21 mouse cellular contexts compared by ENCODE assay signal in genomic region chr17:72909061-72909852, GRCm38 (mm10). TPM values are rescaled to one million over a fixed set of nuclear protein-coding genes. Genes with fewer than 3 reads are reported as not detected.
DNase-seq lines count a peak whose midpoint lies in the region; ATAC-seq lines count a peak whose summit lies in the region.
"Had no signal": no experiment of that assay in that cellular context is flagged by ENCODE, and none has a peak within 500 bp of the region (broad histone marks: within the 10 kb centered on the region; RNA-seq: fewer than 3 reads in every experiment).

No protein-coding gene starts in this region.

- no peak overlapping the region for H3K9ac ChIP-seq in limb, embryonic 11.5 days (ENCODE audit: low read length)
- H3K9ac ChIP-seq: embryonic facial prominence, embryonic 15.5 days; forebrain, embryonic 12.5 days; heart, embryonic 12.5 days; hindbrain, embryonic 14.5 days had no signal

- DNase-seq in heart, postnatal 4 days: peak; percentile 3
- no peak for DNase-seq in heart, postnatal 25 days (ENCODE audit: low spot score)
- DNase-seq in lung, postnatal 4 days: peak; percentile 2 to 19
- no peak for DNase-seq in lung, adult 18-20 months
- peak; percentile 24 for DNase-seq in limb, embryonic 10.5 days (ENCODE audit: low spot score)
- peak; percentile 15 for DNase-seq in limb, embryonic 11.5 days (ENCODE audit: low spot score)
- DNase-seq: adrenal gland, adult 8-10 months; adrenal gland, postnatal 36 days; cerebellum, adult 2 months; cerebellum, postnatal 10 days; embryo, embryonic 11 days; gastrocnemius, postnatal 10 days had no signal

- H3K27me3 ChIP-seq in limb, embryonic 10.5 days (ENCODE audit: low read depth, poor library complexity, severe bottlenecking): 0 out of 2 replicates have a peak, but pooled peaks cover 6% of the 10 kb centered on the region
- no peaks in the 10 kb centered on the region for H3K27me3 ChIP-seq in limb, embryonic 11.5 days (ENCODE audit: control insufficient read depth, insufficient read depth, low read length)
- H3K27me3 ChIP-seq: embryonic facial prominence, embryonic 15.5 days; forebrain, embryonic 12.5 days; heart, embryonic 12.5 days had no signal

- peaks cover 3% of the 10 kb centered on the region; the same call in 1 of the 2 replicates for H3K4me1 ChIP-seq in limb, embryonic 10.5 days
- no peaks in the 10 kb centered on the region for H3K4me1 ChIP-seq in limb, embryonic 11.5 days (ENCODE audit: control insufficient read depth, insufficient read depth, low read length)
- H3K4me1 ChIP-seq: embryonic facial prominence, embryonic 15.5 days; forebrain, embryonic 12.5 days had no signal

- H3K4me2 ChIP-seq in limb, embryonic 11.5 days (ENCODE audit: low read depth, severe bottlenecking): no peak overlapping the region
- H3K4me2 ChIP-seq: embryonic facial prominence, embryonic 15.5 days; forebrain, embryonic 12.5 days; heart, embryonic 12.5 days; hindbrain, embryonic 14.5 days had no signal

- no peak for ATAC-seq in limb, embryonic 11.5 days (ENCODE audit: insufficient number of reproducible peaks, low FRiP score, low TSS enrichment, low read depth)
- ATAC-seq: forebrain, embryonic 16.5 days had no signal

- H3K4me3 ChIP-seq in limb, embryonic 10.5 days: no peak overlapping the region
- H3K4me3 ChIP-seq in limb, embryonic 11.5 days (ENCODE audit: low read depth, low read length): no peak overlapping the region
- H3K4me3 ChIP-seq: embryonic facial prominence, embryonic 15.5 days; erythroblast, embryonic 14.5 days; forebrain, embryonic 12.5 days; heart, adult 2 months; heart, embryonic 12.5 days; hindbrain, embryonic 10.5 days had no signal

- no peak overlapping the region for H3K27ac ChIP-seq in limb, embryonic 10.5 days
- H3K27ac ChIP-seq in limb, embryonic 11.5 days (replicated peaks; ENCODE audit: low read depth, low read length): no peak overlapping the region
- H3K27ac ChIP-seq: embryonic facial prominence, embryonic 15.5 days; forebrain, embryonic 12.5 days; heart, adult 2 months; hindbrain, embryonic 10.5 days; hindbrain, embryonic 14.5 days had no signal

- 86% methylated on average over 7 of the region's 7 CpGs for WGBS in limb, embryonic 10.5 days
- WGBS in limb, embryonic 11.5 days: 81% methylated on average over 7 of the region's 7 CpGs

- H3K9me3 ChIP-seq in limb, embryonic 10.5 days (replicated peaks): no peaks in the 10 kb centered on the region
- no peaks in the 10 kb centered on the region for H3K9me3 ChIP-seq in limb, embryonic 11.5 days (ENCODE audit: control insufficient read depth, low read length)
- H3K9me3 ChIP-seq: embryonic facial prominence, embryonic 15.5 days; forebrain, embryonic 12.5 days; heart, embryonic 12.5 days; hindbrain, embryonic 10.5 days had no signal

- H3K36me3 ChIP-seq in limb, embryonic 10.5 days: no peaks in the 10 kb centered on the region
- no peaks in the 10 kb centered on the region for H3K36me3 ChIP-seq in limb, embryonic 11.5 days (ENCODE audit: control insufficient read depth, insufficient read depth, low read length)
- H3K36me3 ChIP-seq: embryonic facial prominence, embryonic 15.5 days; forebrain, embryonic 12.5 days; G1E; heart, embryonic 12.5 days; hindbrain, embryonic 10.5 days had no signal

- intact Hi-C loops in heart, postnatal 25 days (cut with DNase I): no loop called here

RNA-seq across cellular contexts. Expression of gene Lbh, which starts 8.8 kb away (rescaled TPM):
- 100 to 1,000 TPM; 730 to 743 TPM for total RNA-seq in heart, postnatal 4 days (2021)
- 100 to 1,000 TPM; 390 to 430 TPM for total RNA-seq in heart, postnatal 25 days (2021)
- polyA plus RNA-seq in limb, embryonic 10.5 days (2016; fragmentation: Nextera tagmentation; extraction: Ambion mirVana): 1.9 and 2.0 TPM in 2 replicates
- polyA plus RNA-seq in limb, embryonic 11.5 days (2014; fragmentation: Nextera tagmentation; extraction: Ambion mirVana): 2.6 and 3.6 TPM in 2 replicates

Comparison
In these comparisons a context has a peak if more than half of its experiments do, and no peak if none do; other contexts are left out.
1. DNase-seq: peak in heart, postnatal 4 days (single experiment), lung, postnatal 4 days (2 of 2), limb, embryonic 10.5 days (single experiment) and limb, embryonic 11.5 days (single experiment); none in heart, postnatal 25 days (single experiment) and lung, adult 18-20 months (0 of 2).